Mouse (Mus musculus): Measurements from ENCODE around the gene Ccng2.

Ccng2 gene

GRCm38 (mm10) chr5:93263396-93264075 lies 3.5 kb upstream of the Ccng2 start:
- DNase-seq (ENCODE audit: low spot score) = no peak

DNA sequence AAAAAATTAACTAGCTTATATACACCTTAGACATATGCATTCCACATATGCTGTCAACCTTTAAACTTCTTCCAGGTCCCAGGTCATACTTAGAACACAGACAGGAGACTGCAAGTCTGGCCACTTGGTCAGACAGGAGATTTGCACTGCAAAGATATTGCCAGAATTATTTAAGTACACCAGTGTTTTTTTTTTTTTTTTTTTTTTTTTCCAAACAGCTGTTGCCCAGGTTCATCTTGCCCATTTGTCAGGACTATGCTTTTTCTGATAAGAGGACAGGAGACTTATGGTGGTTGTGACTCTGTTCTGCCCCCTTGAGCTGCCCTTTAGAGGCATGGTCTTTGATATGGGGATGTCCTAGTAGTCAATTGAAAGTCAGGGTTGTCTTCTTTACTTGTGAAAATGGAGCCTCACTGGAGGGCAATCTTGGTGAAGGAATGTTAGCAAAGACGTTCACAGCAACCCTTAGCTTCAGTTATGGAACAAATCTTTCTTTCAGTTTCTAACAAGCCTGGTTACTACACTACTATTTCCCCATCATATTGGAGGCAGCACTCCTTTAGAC lies 2.8 kb upstream of the Ccng2 start:
- DNase-seq (ENCODE audit: low spot score) = no peak

GRCm38 (mm10) chr5:93265164-93265800 lies 1.8 kb upstream of the Ccng2 start:
- no peak for DNase-seq (ENCODE audit: low spot score)

- no peak for DNase-seq (ENCODE audit: low spot score)
Measured at GRCm38 (mm10) chr5:93265801-93266580, 1.1 kb upstream of the Ccng2 start.

DNA sequence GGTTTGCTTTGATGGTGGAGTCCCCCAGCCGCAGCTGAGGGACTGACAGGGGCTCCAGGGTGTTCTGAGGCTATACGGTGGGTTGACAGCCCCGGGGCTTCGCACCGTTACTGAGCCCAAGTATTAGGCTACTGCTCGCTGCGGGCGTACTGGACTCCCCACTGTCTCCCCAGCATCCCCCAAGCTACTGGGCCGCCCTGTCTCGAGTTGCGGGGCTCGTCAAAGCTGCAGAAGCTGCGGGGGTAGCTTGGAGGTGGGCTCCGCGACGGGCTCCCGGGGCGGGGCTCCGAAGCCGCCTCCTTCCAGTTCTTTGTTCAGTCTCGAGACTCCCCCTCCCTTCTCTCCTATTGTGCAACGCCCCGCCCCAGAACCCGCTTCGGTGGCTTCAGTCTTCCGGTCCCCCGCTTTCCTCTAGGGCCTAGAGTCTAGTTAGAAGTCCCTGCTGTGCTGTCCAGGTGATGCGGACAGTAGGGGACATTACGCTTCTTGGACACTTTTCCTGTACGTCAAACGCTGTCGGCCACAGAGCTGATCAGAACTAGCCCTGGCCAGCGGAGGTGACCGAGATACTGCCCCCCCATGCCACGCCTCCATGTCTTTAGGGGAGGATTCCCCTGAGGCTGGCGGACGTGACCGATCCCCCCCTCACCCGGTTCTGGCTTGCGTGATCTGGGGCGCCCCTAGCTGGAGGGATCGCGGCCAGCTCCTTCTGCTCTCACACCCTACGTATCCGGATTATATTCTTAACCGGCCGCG lies 972 bp downstream of the Ccng2 start:
- peak; percentile 31 for DNase-seq (ENCODE audit: low spot score)

DNA sequence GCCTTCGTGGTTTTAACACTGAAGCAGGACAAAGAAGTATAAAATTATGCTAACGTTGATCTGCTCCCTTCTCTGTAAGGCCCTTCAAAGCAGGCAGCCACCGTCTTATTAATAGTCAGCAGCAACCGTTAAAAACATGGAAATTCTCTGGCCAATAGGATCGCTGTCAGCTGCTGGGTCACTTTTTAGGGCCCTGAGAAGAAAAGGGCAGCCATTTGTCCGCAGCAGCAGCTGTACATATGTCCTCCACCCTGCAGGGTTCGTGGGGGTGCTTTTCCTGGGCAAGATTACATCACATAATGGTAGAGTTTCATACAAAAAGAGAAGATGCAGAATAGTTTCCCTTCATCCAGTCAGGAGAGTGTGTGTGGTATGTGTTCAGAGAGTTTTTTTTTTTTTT lies 3.0 kb downstream of the Ccng2 start:
- DNase-seq (ENCODE audit: low spot score) = no peak

GRCm38 (mm10) chr5:93270721-93271120 lies 3.7 kb downstream of the Ccng2 start:
- DNase-seq (ENCODE audit: low spot score) = no peak

- no peak for DNase-seq (ENCODE audit: low spot score)
Measured at GRCm38 (mm10) chr5:93282446-93283107, 15.5 kb downstream of the Ccng2 start.

DNA sequence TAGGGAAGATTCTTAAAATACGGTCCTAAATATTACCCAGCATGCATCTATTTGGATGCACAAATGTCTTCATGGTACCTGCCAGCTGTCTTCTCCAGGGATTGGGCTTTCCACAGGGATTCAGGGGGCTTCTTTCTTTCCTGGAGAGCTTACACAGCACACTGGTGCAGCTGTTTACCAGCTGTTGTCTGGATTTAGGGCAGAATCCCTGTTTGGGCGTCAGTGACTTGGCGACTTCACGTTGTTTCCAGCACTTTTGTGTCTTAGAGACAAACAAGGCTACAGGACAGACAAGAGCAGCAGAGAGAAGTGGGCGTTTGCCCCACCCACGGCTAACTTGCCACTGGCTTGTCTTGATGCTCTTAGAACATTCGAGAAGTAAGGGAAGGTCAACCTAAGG lies 16.1 kb downstream of the Ccng2 start:
- DNase-seq (ENCODE audit: low spot score) = no peak

DNA sequence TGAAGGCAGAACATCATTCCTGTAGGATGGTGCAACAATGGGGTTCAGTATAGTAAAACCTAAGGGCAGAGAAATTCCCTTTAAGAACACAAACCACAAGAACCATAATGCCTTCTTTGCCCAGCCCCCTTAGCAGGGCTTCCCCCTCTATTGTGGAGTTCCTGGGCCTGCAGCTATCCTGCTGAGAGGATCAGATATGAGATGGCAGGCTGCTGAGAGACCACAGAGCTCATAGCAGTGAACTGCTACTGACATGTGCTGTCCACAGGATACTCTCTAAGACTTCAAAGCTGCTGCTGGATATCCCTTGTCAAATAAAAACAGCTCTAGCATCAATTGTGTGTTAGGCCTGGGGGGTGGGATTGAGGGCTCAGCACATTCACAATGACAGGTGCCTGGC lies 21.5 kb downstream of the Ccng2 start:
- DNase-seq (ENCODE audit: low spot score) = no peak

- DNase-seq (ENCODE audit: low spot score) = no peak
Measured at GRCm38 (mm10) chr5:93290282-93290681, 23.2 kb downstream of the Ccng2 start.

DNA sequence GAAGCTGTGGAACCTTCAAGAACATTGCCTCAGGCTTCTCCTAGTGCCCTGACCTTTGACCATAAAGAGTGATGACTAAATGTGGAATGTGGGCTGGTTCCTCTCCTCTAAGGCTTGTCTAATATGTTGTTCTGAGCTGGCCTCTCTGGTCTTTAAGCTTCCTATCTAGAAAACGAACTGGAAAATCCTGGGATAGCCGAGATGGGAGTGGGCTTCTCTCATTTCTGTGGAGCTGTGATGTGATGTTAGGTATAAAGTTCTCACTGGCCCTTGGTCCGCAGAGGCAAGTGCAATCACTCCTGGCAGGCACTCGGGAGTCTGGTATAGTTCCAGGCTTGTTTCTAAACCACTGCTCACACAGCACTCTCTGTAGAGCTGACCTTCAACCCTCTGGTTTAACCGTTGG lies 29.3 kb downstream of the Ccng2 start:
- DNase-seq (ENCODE audit: low spot score) = no peak

GRCm38 (mm10) chr5:93296754-93297153 lies 29.7 kb downstream of the Ccng2 start:
- no peak for DNase-seq (ENCODE audit: low spot score)

GRCm38 (mm10) chr5:93297311-93297710 lies 30.3 kb downstream of the Ccng2 start:
- DNase-seq (ENCODE audit: low spot score) = no peak

GRCm38 (mm10) chr5:93305126-93305830 lies 38.2 kb downstream of the Ccng2 start:
- DNase-seq (ENCODE audit: low spot score) = no peak

- no peak for DNase-seq (ENCODE audit: low spot score)
Measured at GRCm38 (mm10) chr5:93308909-93309308, 41.9 kb downstream of the Ccng2 start.

GRCm38 (mm10) chr5:93323320-93324001 lies 56.4 kb downstream of the Ccng2 start:
- no peak for DNase-seq (ENCODE audit: low spot score)
